Mouse (Mus musculus) liver, embryonic 14.5 days (tissue): ENCODE data around the gene Selplg.

Experiments used
- CTCF ChIP-seq: IDR thresholded peaks from 2 replicates; pipeline ENCODE4 v1.5.1; 2016; ENCODE audit warnings: antibody characterized with exemption, low read depth, control low read depth
- EP300 ChIP-seq: IDR thresholded peaks from 2 replicates; pipeline ENCODE4 v1.6.1; 2016; ENCODE audit warnings: antibody characterized with exemption, low read depth

DNA sequence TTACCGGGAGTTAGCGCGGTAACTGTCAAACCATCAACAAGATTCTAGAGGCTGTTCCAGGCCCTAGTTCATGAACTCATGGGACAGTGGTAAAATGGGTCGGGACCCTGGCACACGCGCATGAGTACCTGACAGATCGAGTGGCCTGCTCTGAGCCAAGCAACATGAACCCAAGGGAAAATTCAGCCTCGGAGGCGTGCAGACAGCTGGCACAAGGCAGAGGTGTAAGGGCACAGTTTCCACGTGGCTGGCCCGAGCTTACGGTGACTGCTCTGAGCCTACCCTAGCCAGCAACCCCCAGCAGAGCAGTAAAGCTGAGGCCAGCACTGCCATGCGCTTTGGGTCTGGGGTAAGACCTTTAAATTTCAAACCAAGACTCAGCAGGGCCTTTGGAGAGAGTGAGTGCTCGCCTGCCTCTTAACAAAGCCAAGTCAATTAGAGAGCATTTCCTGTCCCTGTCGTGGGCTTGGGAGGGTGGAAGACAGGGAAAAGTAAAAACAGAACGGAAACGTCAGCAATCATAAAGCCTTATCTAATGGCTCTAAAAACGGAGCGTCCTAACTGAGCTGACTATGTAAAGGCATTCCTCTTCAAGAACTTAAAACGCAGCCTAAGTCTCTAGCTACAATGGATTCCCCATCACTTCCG is 38.1 kb upstream of the Selplg start:
- no peak for TF ChIP-seq CTCF
- no peak for TF ChIP-seq EP300
